Mouse (Mus musculus): Measurements from ENCODE around the gene Btbd6.

The Btbd6 gene

DNA sequence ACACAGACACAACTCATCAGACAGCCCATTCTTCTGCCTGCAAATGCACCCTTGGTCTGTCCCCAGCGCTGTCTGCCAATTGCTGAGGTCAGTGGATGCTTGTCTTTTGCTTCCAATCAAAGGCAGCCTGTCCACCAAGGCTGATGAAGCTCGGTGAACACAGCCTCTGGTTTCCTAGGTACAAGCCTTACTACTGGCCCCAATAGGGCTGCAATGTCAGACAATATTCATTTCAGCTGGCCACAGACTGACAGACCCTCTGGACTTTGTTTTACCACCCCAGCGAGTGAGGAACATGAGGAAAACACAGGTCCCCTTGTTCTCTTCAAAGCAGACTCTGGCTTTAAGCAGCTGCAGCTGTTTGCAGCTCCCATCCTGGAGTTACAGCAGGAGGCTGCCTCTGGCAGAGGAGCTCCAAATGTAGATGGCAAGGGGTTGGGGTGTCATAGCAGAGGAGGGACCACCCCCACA lies 36.8 kb downstream of the Btbd6 start:
- DNase-seq = no peak

DNA sequence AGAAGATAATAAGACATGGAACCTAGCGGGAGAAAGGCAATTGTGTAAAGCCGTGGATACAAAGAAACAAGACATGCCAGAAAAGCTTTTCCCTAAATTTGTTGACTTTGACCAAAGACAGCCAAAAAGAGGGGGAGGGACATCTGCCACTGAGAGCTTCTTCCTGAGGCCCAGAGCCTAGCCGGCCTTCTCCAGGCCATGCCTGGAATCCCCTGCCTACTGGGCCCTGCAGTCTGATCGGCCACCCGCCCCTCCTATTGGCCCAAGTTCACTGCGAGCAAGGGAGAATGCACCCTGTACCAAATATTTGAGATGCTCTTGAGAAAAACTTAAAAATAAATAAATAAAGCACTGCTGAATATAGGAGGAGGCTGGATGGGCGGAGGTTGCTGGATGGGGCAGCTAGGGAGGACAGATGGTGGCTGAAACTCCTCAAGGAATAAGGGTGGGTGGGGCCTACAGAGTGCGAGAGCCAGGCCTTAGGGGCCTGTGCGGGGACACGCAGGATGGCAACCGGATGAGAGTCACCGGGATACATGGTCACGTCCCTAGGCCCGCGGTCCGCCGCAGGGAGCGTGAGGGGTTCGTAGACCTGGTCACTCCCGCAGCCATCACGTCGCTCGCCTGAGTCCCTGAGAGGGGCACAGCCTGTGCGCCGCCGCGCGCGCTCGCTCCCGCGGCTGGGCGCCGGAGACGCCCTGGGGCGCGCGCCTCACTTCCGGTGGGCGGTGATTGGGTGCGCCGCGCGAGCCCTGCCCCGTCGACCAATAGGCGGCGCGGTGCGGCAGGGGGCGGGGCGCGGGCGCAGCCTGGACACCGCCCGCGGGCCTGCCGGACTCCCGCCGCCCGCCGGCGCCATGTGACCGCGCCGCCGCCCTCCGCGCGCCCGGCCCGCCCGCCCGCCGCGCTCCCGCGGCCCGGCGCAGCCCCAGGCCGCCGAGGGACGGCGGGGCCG lies 37.6 kb downstream of the Btbd6 start, which contains the start of gene Pacs2:
TSS of gene Pacs2 (plus strand) at position 905 of the 955 bp plus-strand sequence.
- peak; percentile 94 for DNase-seq

DNA sequence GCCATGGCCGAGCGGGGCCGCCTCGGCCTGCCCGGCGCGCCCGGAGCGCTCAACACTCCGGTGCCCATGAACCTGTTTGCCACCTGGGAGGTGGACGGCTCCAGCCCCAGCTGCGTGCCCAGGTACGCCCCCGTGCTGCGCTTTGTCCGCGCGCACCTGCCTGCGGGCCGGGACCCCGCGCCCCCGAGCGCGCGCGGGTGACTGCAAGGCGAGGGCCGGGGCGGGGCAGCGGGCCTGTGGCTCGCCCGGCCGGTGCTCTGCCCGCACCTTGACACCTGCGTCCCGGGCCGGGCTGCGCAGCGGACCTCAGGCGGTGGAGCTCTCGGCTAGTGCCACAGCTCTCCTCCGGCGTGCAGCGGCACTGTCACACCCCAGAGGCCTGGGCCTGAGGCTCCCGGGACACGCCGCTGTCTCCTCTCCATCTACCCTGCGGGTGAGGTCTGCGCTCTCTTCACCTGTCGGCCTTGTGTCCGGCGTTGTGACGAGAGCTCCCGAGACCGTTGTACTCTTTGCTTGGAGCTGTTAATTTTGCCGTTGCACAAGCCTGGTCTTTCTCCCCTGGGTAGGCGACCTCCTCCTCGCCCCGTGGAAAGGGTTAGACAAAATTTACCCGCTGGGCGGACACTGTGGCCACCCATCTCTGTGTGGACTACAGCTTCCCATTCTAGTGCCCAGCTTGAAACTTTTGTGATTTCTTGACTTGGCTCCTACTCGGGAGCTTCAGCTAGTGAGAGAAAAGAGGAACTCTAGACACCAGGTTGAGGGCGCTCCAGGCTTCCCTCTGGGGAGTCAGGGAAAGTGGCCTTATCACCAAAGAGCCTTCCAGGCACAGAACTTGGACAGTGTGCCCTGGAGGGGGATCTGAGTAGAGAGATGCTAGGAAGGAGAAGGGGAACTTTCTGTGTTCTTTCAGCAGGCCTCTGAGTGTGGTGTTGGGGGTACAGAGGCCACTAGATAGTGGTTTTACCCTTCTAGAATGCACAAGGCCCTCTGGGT lies 38.6 kb downstream of the Btbd6 start:
- peak; percentile 46 for DNase-seq

DNA sequence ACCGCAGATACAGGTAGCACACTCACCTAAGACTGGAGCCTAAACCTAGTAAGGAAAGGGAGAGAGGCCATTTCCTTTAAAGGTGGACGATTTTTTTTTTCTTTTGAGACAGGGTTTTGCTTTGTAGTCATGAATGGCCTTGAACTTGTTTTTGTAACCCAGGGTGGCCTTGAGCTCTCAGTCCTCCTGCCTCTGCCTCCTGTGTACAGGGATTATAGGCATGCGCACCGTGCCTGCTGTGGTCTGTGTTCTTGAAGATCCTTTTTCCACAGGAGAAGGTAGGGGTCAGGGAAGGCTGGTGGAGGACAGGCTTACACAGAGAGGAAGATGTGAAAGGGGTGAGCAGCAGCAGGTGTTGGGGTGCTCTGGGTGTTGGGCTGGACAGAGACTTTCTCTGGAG lies 39.7 kb downstream of the Btbd6 start:
- no peak for DNase-seq

DNA sequence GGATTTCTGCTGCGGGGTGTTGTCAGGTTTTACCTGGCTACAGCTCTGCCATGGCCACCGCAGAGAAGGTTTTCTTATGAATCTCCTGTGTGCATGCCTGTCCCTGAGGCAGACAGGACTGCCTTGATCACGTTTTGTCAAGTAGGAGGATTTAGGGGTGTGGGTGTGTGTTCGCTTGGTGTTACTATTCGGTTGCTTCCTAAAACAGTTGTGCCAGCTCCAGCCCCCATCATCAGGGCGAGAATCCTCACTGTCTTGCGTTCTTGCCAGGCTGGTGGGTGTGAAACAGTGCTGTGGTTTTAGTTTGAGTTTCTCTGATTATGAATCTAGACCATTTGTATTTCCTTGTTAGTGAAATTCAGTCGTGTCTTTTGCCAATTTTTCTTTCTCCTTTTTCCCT lies 40.7 kb downstream of the Btbd6 start:
- DNase-seq = no peak

DNA sequence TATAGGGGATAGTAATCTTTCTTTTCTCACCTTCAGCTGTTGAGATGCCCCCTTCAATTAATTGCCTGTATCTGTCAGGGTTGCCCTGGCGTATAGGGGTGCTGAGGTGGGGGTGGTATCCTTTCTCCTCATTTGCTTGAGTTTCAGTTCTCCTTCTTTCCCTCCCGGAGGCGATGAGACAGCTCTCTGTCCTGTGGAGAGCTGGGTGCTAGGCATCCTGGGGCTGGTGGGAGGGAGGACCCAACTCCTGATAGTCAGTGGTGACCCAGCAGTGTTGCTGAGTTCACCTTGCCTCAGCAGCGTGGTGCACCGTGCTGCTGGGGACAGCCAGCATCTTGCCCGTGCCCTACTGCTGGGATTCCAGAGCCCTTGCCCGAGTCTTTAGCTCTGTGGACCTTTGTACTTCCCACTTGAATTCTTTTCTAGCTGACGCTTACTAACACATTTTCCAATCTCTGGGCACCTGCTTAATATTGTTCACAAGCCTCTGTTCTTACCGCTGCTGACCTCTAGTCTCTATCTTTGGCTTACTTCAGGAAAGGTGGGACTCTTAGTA lies 41.2 kb downstream of the Btbd6 start:
- DNase-seq = no peak

DNA sequence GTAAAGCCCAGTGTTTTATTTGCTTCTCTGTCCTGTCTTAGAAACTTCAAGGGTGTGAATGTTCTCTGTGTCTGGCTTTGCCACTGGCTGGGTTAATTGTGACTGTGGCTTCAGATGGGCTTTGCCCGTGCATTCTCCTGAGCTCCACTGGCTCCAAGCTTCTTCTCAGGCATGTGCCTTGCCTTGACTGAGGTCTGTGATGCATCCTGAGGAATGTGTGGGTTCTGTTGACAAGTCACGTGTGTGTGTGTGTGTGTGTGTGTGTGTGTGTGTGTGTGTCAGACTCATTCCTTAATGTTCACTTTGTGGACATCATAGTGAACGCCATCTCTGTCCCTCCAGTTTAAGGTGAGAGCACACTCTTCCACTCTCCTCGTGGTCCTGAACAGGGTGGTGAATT lies 42.5 kb downstream of the Btbd6 start:
- DNase-seq = no peak

DNA sequence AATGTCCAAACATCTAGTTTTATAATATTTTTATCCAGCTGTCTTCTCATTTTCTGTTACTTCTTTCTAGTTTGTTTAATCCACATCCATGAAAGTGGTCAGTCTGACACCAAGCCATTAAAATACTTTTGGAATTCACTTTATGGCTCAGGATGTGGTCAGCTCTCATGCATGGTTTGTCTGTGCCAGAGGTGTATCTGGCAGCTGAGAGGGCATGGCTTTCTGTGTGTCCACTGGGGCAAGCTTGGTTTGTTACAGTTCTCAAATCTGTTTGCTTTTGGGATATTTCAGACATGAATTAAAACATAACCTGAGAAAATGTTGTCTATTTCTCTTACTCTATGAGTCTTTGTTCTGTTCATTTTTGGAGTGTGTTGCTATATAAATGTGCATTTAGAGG lies 45.2 kb downstream of the Btbd6 start:
- DNase-seq = no peak

DNA sequence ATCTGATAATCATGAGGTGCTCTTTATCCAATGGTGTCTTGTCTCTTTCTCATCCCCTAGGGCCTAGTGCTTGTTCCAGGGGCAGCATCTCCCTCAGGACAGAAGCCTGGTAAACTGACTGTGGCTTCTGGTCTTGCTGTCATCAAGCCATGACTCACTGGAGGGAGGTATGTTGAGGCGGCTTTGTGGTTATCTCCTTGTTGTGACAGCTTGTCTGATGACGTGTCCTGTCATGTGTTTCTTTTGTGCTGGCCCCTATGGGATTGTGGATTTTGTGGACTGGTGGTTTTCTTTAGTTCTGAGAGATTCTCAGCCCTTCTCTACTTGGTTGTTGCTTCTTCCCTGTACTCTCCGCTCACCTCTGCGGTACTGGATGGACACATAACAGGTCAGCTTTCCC lies 46.8 kb downstream of the Btbd6 start:
- DNase-seq = no peak

DNA sequence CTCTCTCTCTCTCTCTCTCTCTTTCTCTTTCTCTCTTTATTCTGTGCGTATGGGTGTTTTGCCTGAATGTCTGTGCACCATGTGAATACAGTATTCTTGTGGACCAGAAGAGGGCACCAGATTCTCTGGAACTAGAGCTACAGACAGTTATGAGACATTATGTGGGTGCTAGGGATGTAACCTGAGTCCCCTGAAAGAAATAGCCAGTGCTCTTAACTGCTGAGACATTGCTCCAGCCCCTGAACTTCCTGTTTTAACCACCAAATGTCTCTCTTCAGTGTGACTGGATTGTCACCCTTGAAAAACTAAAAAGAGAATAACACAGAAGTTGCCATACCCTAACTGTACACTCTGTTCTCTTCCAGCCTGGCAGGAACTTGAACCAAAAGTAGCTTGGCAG lies 50.3 kb downstream of the Btbd6 start:
- no peak for DNase-seq

DNA sequence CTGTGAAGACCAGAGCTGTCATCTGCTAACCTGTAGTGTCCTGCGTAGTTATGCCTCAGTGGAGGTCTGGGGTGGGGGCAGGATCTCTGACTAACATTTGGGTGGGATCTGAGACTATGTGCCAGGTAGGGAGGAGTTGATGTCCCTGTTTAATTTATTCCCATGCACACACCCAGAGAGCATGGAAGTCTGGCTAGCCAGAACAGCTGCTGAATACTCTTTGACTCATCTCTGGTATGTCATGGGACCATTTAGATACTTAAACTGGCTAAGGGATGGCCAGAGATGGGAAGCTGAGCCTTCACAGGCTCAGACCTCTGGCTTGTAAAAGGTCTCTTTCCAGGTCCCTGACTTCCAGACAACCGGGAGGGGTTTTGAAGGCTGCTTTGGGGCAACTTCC lies 51.2 kb downstream of the Btbd6 start:
- no peak for DNase-seq

DNA sequence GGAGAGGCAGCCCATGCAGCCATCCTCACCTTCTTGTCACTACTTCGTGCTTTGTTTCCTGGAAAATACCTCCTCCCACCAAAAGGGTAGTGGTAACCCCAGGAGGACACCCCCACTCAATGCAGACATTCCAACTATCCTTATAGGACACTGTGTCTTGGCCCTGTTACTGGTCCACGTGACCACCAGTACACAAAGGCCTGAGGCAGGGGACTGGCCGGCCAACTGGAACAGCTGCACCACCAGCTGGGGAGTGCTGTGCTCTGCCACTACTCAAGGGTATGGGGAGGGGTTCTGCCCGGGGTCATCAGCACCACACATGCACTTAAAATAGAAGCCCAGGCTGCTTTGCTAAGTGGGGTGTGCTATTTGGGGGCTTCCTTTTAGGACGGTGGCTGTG lies 51.8 kb downstream of the Btbd6 start:
- no peak for DNase-seq

Measured in thymus, postnatal 14 days (tissue).